Mouse (Mus musculus) thymus, postnatal 14 days (tissue): Measurements from ENCODE around the gene Gnat3.

ENCODE experiments used
- DNase-seq: peaks from one replicate; pipeline ENCODE4 v3.0.0; 2021

Gene Gnat3

DNA sequence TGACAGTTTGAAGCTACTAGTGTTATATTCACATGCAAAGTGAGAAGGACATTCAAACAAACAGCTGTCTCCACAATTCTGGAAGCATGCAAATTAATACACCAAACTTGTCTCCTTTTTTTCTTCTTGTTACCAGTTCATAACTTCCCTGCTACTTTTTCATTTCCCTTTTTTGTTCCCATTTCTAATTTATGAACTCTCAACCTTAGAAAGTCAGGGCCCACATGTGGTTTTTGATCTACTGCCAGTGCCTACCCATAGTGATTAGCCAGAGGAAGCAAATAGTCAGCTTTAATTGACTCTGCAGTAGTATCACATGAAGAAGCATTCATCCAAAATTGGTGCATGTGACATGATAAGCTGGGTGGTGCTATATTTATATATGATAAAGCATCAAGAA is 44.7 kb downstream of the Gnat3 start:
- DNase-seq = no peak

GRCm38 (mm10) chr5:18010301-18010700 is 48.0 kb downstream of the Gnat3 start:
- no peak for DNase-seq

- DNase-seq = no peak
Measured at GRCm38 (mm10) chr5:18013196-18013595, 50.8 kb downstream of the Gnat3 start.

DNA sequence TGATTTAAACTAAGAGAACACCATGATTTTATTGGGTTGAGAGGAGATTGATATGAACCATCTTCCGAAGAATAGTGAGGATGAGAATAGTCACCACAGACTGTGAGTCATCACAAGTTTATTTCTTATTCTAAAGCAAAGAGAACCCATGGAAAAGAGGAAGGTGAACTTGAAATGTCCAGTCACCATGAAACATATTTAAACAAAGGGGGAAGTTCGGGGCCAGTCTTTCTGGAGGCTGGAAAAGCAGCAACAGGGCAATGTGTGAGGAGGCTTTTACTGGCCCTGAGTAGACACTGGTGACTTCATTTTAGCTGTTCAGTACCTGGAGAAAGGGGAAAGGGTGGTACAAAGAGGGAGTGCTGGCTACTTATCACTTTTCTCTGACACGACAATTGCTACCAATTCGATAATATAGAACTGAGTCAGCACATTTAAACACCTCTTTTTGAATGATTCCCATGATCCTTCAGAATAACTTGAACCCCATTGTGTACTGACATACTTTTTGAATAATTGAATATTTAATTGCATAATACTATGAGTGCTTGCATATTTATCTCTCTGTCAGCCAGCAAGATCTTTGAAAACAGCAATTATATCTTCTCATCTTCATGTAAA is 52.0 kb downstream of the Gnat3 start:
- no peak for DNase-seq

DNA sequence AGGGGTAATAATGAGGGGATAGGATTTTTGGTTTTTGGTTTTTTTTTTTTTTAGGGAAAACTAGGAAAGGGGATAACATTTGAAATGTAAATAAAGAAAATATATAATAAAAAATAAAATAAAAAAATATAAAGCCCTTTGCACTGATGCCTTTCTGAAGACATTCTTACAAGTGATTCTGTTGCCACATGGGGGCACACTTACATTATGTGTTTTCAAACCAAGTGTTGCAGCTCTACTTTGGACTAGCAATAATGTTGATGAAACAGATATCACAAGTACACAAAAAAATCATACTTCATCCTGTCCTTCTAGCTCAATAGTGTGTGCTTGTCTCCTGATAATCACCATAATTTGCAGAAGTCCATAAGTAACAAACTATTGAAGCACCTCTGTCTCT is 61.0 kb downstream of the Gnat3 start:
- DNase-seq = no peak

GRCm38 (mm10) chr5:18027531-18027930 is 65.2 kb downstream of the Gnat3 start:
- no peak for DNase-seq

GRCm38 (mm10) chr5:18035848-18036638 is 73.7 kb downstream of the Gnat3 start:
- DNase-seq = no peak

DNA sequence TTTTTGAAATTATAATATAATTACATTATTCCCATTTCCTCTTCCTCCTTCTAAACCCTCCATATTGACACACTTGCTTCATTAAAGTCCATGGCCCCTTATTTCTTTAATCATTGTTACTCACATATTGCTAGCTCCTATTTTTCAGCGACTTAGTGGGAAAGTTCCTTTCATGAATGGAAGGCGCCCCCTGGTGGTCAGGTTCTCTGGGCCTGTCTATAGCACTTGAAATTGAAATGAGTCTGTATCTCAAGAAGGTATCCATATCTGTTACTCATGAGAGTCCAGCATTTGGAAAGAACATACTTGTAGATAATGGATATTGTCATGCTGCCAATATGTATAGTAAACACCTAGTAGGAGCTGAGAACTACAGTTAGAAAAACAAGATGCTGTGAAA is 80.7 kb downstream of the Gnat3 start:
- DNase-seq = peak; percentile 15

GRCm38 (mm10) chr5:18048841-18049240 is 86.5 kb downstream of the Gnat3 start:
- no peak for DNase-seq

- no peak for DNase-seq
Measured at GRCm38 (mm10) chr5:18055323-18055722, 93.0 kb downstream of the Gnat3 start.
